Mouse (Mus musculus): Measurements from ENCODE around the gene Srebf1.

The Srebf1 gene

GRCm38 (mm10) chr11:60150677-60151076 lies 71.7 kb downstream of the Srebf1 start:
- DNase-seq (ENCODE audit: extremely low spot score, low spot score) = no peak
